Mouse (Mus musculus) myocyte (in vitro differentiated cells): Measurements from ENCODE around the gene Adamts12. TPM values are rescaled to one million over a fixed set of nuclear protein-coding genes. Genes with fewer than 3 reads are reported as not detected.
A peak's percentile ranks its signal among the peaks of the same experiment; 100 is the strongest.

Experiments used
- H3K27me3 ChIP-seq: one replicate; pipeline ENCODE4 v1.6.1; 2011; ENCODE audit not compliant: control insufficient read depth, insufficient read depth, insufficient read length
- H3K36me3 ChIP-seq: one replicate; pipeline ENCODE4 v1.6.1; 2011; ENCODE audit not compliant: control insufficient read depth, insufficient read depth
- H3K4me2 ChIP-seq: one replicate; pipeline ENCODE4 v1.6.1; 2011; ENCODE audit warnings: low read depth, control low read depth
- H3K4me3 ChIP-seq: one replicate; pipeline ENCODE4 v1.5.1; 2011; ENCODE audit warnings: mild to moderate bottlenecking, control low read depth, moderate library complexity
- H3K79me2 ChIP-seq: one replicate; pipeline ENCODE4 v1.6.1; 2011; ENCODE audit not compliant: control insufficient read depth, insufficient read depth
- H3ac ChIP-seq: one replicate; pipeline ENCODE4 v1.6.1; 2011; ENCODE audit not compliant: control insufficient read depth, insufficient read length
- CEBPB ChIP-seq: IDR thresholded peaks from 2 replicates; pipeline ENCODE4 v1.6.1; 2011; ENCODE audit warnings: mild to moderate bottlenecking, moderate library complexity; ENCODE audit not compliant: poor library complexity, insufficient read depth, severe bottlenecking
- E2F4 ChIP-seq: IDR thresholded peaks from one replicate; pipeline ENCODE4 v1.6.1; 2011; ENCODE audit warnings: mild to moderate bottlenecking, control low read depth, moderate library complexity; ENCODE audit not compliant: insufficient read depth
- MAX ChIP-seq: IDR thresholded peaks from one replicate; pipeline ENCODE4 v1.6.1; 2011; ENCODE audit warnings: low read depth, mild to moderate bottlenecking, control low read depth
- MYOD1 ChIP-seq, 3 experiments: IDR thresholded peaks; one replicate each; pipeline ENCODE4 v1.6.1; 2011; ENCODE audit warnings: control low read depth in 2 of 3, low read depth in 2 of 3, mild to moderate bottlenecking in 2 of 3, moderate library complexity in 1 of 3; ENCODE audit not compliant: insufficient read length in 2 of 3, control insufficient read depth in 1 of 3
- MYOG ChIP-seq, 3 experiments: IDR thresholded peaks; one replicate each; pipeline ENCODE4 v1.6.1; 2011; ENCODE audit warnings: control low read depth in 2 of 3, low read depth in 2 of 3, mild to moderate bottlenecking in 2 of 3; ENCODE audit not compliant: insufficient read length in 2 of 3, control insufficient read depth in 1 of 3, insufficient read depth in 1 of 3
- POLR2A ChIP-seq: IDR thresholded peaks from one replicate; pipeline ENCODE4 v1.6.1; 2011; ENCODE audit warnings: low read depth, mild to moderate bottlenecking, control low read depth, moderate library complexity; ENCODE audit not compliant: insufficient read length
- POLR2AphosphoS2 ChIP-seq: IDR thresholded peaks from one replicate; pipeline ENCODE4 v1.6.1; 2011; ENCODE audit warnings: low read depth, control low read depth; ENCODE audit not compliant: insufficient read length
- REST ChIP-seq: IDR thresholded peaks from one replicate; pipeline ENCODE4 v1.6.1; 2011; ENCODE audit warnings: mild to moderate bottlenecking, control low read depth, moderate library complexity; ENCODE audit not compliant: insufficient read depth, insufficient read length
- SRF ChIP-seq: IDR thresholded peaks from one replicate; pipeline ENCODE4 v1.6.1; 2011; ENCODE audit warnings: low read depth; ENCODE audit not compliant: control insufficient read depth, insufficient read length
- TCF12 ChIP-seq: IDR thresholded peaks from one replicate; pipeline ENCODE4 v1.6.1; 2011; ENCODE audit warnings: mild to moderate bottlenecking, control low read depth; ENCODE audit not compliant: poor library complexity, insufficient read depth, severe bottlenecking
- TCF3 ChIP-seq: IDR thresholded peaks from one replicate; pipeline ENCODE4 v1.6.1; 2011; ENCODE audit warnings: low read depth, control low read depth; ENCODE audit not compliant: insufficient read length
- USF1 ChIP-seq: IDR thresholded peaks from one replicate; pipeline ENCODE4 v1.6.1; 2011; ENCODE audit warnings: low read depth, mild to moderate bottlenecking, control low read depth, moderate library complexity
- polyA plus RNA-seq: library from polyadenylated mRNA; unstranded; fragments of >200 nt; fragmentation: generic; extraction: Trizol; gene quantifications from one replicate; pipeline ENCODE4 v1.2.1, GENCODE M21; 2012; ENCODE audit warnings: missing spikeins

The Adamts12 gene
- polyA plus RNA-seq: 0.55 TPM

DNA sequence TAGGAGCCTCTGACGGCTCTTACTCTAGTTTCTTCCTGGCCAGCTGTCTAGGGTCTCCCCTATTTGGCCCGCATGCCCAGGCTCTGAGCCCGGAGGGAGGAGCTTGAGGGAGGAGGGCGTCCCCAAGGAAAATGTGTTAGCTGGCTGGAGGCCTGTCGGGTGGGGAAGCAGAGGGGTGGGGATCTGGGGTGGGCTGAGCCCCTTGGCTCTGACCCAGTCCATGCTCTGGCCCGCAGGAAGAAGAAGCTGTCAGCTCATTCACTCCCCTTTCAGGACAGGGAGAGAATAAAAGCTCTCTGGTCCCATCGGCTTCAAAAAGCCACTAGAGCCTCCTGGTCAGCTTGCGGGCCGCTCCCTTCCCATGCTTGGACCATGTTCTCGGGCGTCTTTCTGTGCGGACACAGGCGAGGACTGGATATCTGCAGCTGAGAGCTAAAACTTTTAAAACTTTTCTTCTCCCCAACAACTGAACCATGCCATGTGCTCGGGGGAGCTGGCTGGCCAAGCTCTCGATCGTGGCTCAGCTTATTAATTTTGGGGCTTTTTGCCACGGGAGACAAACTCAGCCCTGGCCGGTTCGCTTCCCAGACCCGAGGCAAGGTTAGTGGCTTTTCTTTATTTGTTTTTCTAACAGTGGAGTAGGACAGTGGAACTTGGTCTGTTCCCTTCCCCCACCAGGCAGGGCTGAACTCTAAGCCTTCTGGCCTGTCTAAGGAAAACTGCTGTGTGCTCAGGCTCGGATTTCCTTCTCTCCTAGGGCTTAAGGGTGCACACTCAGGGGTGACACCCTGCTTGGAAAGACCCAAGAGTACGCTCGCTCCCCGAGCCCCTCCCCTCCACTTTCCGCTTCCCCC lies at the start of gene Adamts12:
Gene Adamts12 (plus strand): TSS at position 233 of the 854 bp plus-strand sequence.
- H3K4me2 ChIP-seq: peak within 1 kb of the TSS; percentile 85
- H3ac ChIP-seq: no peak within 1 kb of the TSS
- no peaks in the 10 kb centered on the region for H3K27me3 ChIP-seq
- H3K36me3 ChIP-seq: no peaks in the 10 kb centered on the region
- H3K79me2 ChIP-seq: no peaks in the 10 kb centered on the region
- no peak for TF ChIP-seq MAX
- TF ChIP-seq TCF3: no peak
- TF ChIP-seq USF1: no peak
- no peak for TF ChIP-seq POLR2AphosphoS2
- peak; percentile 24 for TF ChIP-seq POLR2A
- no peak for TF ChIP-seq CEBPB
- TF ChIP-seq MYOG (IDR thresholded peaks at IDR 0.05; ENCODE audit: control insufficient read depth in 1 of 3, insufficient read depth in 1 of 3, insufficient read length in 2 of 3, low read depth in 2 of 3): no peak
- no peak for TF ChIP-seq REST
- TF ChIP-seq E2F4: no peak
- no peak for TF ChIP-seq MYOD1 (IDR thresholded peaks at IDR 0.05; ENCODE audit: control insufficient read depth in 1 of 3, insufficient read length in 2 of 3, low read depth in 2 of 3)
- TF ChIP-seq SRF: peak; percentile 38
- no peak for TF ChIP-seq TCF12
- peak within 1 kb of the TSS; percentile 25 for H3K4me3 ChIP-seq

DNA sequence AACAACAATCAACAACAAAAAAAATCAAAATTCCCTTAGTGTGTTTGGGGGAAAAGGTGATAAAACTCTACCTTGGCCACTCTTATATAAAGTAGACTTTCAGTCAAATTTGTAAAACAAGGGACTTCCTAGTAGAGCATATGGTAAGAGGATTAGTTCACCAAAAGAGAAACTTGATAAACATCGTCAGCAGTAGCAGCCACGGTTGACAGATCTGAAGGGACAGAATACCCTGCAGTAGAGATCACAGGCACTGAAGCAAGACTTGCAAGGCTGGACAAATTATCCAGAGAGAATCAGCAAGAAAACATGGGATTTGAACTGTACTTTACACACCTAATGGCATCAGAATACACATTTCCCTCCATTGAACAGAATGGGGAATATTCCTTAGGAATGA lies 49.7 kb upstream of the Adamts12 start:
- no peak for TF ChIP-seq POLR2AphosphoS2
- no peak for TF ChIP-seq REST
- no peak for TF ChIP-seq MYOD1 (IDR thresholded peaks at IDR 0.05; ENCODE audit: control insufficient read depth in 1 of 3, insufficient read length in 2 of 3, low read depth in 2 of 3)
- no peak for TF ChIP-seq CEBPB
- H3K27me3 ChIP-seq: peaks cover 27% of the 10 kb centered on the region
- H3K4me2 ChIP-seq: no peak overlapping the region
- no peaks in the 10 kb centered on the region for H3K36me3 ChIP-seq
- no peaks in the 10 kb centered on the region for H3K79me2 ChIP-seq
- no peak overlapping the region for H3K4me3 ChIP-seq
- no peak overlapping the region for H3ac ChIP-seq

DNA sequence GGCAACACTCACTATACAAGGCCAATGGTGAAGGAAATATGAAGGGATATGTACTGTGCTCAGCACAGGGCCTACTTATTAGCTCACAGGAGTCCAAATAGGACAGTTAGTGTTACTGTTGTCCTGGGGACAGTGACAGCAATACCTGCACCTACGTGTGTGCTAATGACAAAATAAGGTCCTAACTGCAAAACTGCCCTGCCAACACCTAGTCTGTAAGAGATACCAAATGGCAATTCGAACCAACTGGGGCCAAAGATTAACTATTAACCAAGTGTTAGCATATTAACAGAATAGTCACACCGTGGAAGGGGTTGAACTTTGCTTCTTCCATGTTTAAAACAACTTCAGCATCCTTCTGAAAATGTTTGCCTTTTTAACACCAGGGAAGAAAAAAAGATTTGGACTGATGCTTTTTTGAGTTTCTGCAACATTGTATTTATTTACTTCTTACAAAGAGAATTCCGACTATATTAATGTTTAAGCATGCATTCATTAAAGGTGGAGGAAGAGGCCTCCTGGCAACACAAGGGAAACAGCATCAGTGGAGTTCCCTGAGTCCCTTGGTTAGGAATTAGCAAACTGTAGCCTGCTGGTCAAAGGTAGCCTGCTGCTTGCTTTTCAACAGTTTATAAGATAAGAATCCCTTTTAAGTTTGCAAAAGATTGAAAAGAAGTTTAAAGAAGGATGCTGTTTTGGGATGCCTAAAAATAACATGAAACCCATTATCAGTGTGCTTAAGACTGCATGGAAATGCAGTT lies 37.6 kb upstream of the Adamts12 start:
- no peak for TF ChIP-seq E2F4
- TF ChIP-seq TCF12: no peak
- TF ChIP-seq POLR2AphosphoS2: no peak
- no peak for TF ChIP-seq SRF
- no peak for TF ChIP-seq REST
- no peak for TF ChIP-seq MYOG (IDR thresholded peaks at IDR 0.05; ENCODE audit: control insufficient read depth in 1 of 3, insufficient read depth in 1 of 3, insufficient read length in 2 of 3, low read depth in 2 of 3)
- no peak for TF ChIP-seq TCF3
- no peak for TF ChIP-seq MYOD1 (IDR thresholded peaks at IDR 0.05; ENCODE audit: control insufficient read depth in 1 of 3, insufficient read length in 2 of 3, low read depth in 2 of 3)
- TF ChIP-seq MAX: no peak
- no peak for TF ChIP-seq USF1
- TF ChIP-seq POLR2A: no peak
- TF ChIP-seq CEBPB: no peak
- Histone ChIP-seq H3K27me3 (peaks cover 6% of the 10 kb centered on the region), H3ac (no peak overlapping the region), H3K36me3 (no peaks in the 10 kb centered on the region), H3K4me2 (no peak overlapping the region), H3K79me2 (no peaks in the 10 kb centered on the region), H3K4me3 (no peak overlapping the region)

DNA sequence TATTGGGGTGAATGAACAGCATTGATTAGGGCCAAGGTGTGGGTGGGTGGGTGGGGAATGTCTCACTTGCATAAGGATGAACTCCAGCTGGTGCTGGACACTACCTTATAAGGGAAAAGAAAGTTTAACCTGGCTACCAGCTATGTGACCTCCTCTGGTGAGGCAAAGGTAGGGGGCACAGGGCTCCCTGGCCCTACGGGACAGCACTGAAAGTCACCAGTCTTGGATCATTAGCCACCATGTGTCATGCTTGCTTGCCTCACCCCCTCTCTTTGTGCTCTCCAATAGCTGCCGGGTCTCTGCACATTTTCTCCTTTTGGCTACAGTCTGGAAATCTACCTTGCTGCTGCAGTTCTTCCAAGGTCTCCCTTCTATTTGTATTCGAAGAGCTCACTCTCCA lies 34.4 kb upstream of the Adamts12 start:
- H3ac ChIP-seq: no peak overlapping the region
- no peak overlapping the region for H3K4me3 ChIP-seq
- TF ChIP-seq TCF12 (no peak), MYOD1 (IDR thresholded peaks at IDR 0.05; ENCODE audit: control insufficient read depth in 1 of 3, insufficient read length in 2 of 3, low read depth in 2 of 3) (no peak)
- H3K36me3 ChIP-seq: no peaks in the 10 kb centered on the region
- H3K27me3 ChIP-seq: peaks cover 14% of the 10 kb centered on the region
- H3K4me2 ChIP-seq: no peak overlapping the region
- H3K79me2 ChIP-seq: no peaks in the 10 kb centered on the region

DNA sequence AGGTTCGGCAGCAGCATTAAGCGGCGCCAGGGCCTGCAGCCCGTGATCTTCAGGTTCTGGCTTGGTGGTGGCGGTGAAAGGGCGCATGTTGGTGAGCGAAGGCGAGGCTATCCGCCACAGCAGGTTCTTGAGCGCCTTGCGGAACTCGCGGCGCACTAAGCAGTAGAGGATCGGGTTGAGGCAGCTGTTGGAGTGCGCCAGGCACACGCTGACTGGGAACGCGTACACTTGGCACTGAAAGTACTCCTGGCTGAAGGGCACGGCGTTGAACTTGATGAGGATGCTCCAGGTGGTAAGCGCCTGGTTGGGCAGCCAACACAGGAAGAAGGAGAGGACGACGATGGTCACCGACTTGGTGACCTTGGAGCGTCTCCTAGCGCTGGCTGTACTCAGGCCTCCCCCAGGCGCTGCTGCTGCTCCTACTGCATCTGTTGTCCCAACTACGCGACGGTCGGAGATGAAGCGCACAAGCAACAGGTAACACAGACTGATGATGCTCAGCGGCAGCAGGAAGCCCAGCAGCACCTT lies 28.6 kb upstream of the Adamts12 start:
- H3K4me2 ChIP-seq: peak overlapping the region; percentile 75
- no peak overlapping the region for H3ac ChIP-seq
- TF ChIP-seq POLR2AphosphoS2 (no peak), MYOD1 (IDR thresholded peaks at IDR 0.05; ENCODE audit: control insufficient read depth in 1 of 3, insufficient read length in 2 of 3, low read depth in 2 of 3) (peak in 2 of 3 experiments; percentile 11 to 35), REST (no peak), MYOG (IDR thresholded peaks at IDR 0.05; ENCODE audit: control insufficient read depth in 1 of 3, insufficient read depth in 1 of 3, insufficient read length in 2 of 3, low read depth in 2 of 3) (peak in 1 of 3 experiments; percentile 19)
- H3K79me2 ChIP-seq: no peaks in the 10 kb centered on the region
- H3K36me3 ChIP-seq: no peaks in the 10 kb centered on the region
- peaks cover 36% of the 10 kb centered on the region for H3K27me3 ChIP-seq
- H3K4me3 ChIP-seq: no peak overlapping the region
